Mouse (Mus musculus): ENCODE data around the gene Ager. TPM values are rescaled to one million over a fixed set of nuclear protein-coding genes. Genes with fewer than 3 reads are reported as not detected.

Gene Ager
- polyA plus RNA-seq, 1 experiment: 2.5 TPM

DNA sequence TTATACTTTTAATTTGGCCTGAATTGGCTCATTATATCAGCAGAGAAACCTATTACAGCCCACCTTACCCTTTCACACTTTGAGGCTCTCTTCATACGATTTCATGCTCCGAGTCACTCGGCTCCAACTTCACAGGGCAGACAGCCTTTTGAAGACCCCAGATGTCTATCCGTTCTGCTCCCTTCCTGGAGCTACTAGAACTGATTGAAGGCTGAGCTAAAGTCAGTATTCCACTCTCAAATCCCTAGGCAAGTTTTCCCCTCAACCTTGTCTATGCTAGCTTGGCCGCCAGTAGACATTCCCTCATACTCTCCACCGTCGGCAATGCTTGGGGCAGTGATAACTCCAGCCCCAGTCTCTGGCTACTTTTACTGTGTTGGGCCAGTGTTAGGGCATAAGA, 8.5 kb upstream of the Ager start:
- no peaks in the 10 kb centered on the region for H3K27me3 ChIP-seq (ENCODE audit: control insufficient read depth, insufficient read depth, low read length, poor library complexity, severe bottlenecking)
- H3K9ac ChIP-seq (ENCODE audit: low read depth, poor library complexity, severe bottlenecking): peak overlapping the region; percentile 43
- no peak overlapping the region for H3K4me3 ChIP-seq (ENCODE audit: low read depth, low read length)
- peaks cover 11% of the 10 kb centered on the region for H3K4me1 ChIP-seq (ENCODE audit: control insufficient read depth, insufficient read depth, low read length)
- no peaks in the 10 kb centered on the region for H3K36me3 ChIP-seq (ENCODE audit: control insufficient read depth, insufficient read depth, low read length, poor library complexity, severe bottlenecking)
- H3K27ac ChIP-seq (ENCODE audit: insufficient read depth, low read length): no peak overlapping the region
- TF ChIP-seq POLR2A (IDR thresholded peaks at IDR 0.05; ENCODE audit: insufficient read depth, low read length): no peak
- H3K9me3 ChIP-seq (replicated peaks; ENCODE audit: control insufficient read depth, insufficient read depth, low read length, poor library complexity, severe bottlenecking): no peaks in the 10 kb centered on the region

DNA sequence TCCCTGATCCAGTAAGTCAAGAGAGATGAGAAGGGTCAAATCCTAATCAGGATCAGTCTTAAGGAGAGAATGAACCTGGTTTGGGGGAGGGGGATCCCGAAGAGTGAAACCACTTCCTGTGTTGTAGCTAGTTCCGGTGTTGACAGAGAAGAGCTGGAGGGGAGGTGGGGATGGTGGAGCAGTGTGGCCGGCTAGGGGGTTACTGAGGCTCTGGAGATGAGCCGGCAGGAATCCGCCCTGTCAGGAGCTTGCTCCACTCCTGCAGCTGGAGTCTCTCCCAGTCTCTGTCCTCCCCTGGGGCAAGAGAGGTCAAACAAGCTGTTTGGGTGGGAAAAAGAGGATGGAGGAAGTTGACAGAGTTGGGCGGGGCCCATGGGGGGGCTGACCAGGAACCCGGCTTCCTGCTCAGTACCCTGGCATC, 8.0 kb upstream of the Ager start, which contains the start of gene Gpsm3:
Gpsm3 (plus strand) TSS at position 126 of the 421 bp plus-strand sequence.
- Histone ChIP-seq H3K9me3 (replicated peaks; ENCODE audit: control insufficient read depth, insufficient read depth, low read length, poor library complexity, severe bottlenecking) (no peaks in the 10 kb centered on the region), H3K9ac (ENCODE audit: low read depth, poor library complexity, severe bottlenecking) (peak within 1 kb of the TSS; percentile 43), H3K4me1 (ENCODE audit: control insufficient read depth, insufficient read depth, low read length) (peaks cover 11% of the 10 kb centered on the region), H3K27me3 (ENCODE audit: control insufficient read depth, insufficient read depth, low read length, poor library complexity, severe bottlenecking) (no peaks in the 10 kb centered on the region), H3K27ac (ENCODE audit: insufficient read depth, low read length) (peak within 1 kb of the TSS; percentile 33; the same call in 1 of the 2 replicates), H3K36me3 (ENCODE audit: control insufficient read depth, insufficient read depth, low read length, poor library complexity, severe bottlenecking) (0 out of 2 replicates have a peak, but pooled peaks cover 4% of the 10 kb centered on the region), H3K4me3 (ENCODE audit: low read depth, low read length) (peak within 1 kb of the TSS; percentile 37; the same call in 1 of the 2 replicates)
- no peak for TF ChIP-seq POLR2A (IDR thresholded peaks at IDR 0.05; ENCODE audit: insufficient read depth, low read length)
- TF ChIP-seq CTCF (IDR thresholded peaks at IDR 0.05; ENCODE audit: low read depth, low read length): no peak
- 0 out of 2 replicates have a peak, but pooled peaks have one; percentile 13 for TF ChIP-seq EP300 (IDR thresholded peaks at IDR 0.05; ENCODE audit: insufficient read depth, low read depth, low read length)

DNA sequence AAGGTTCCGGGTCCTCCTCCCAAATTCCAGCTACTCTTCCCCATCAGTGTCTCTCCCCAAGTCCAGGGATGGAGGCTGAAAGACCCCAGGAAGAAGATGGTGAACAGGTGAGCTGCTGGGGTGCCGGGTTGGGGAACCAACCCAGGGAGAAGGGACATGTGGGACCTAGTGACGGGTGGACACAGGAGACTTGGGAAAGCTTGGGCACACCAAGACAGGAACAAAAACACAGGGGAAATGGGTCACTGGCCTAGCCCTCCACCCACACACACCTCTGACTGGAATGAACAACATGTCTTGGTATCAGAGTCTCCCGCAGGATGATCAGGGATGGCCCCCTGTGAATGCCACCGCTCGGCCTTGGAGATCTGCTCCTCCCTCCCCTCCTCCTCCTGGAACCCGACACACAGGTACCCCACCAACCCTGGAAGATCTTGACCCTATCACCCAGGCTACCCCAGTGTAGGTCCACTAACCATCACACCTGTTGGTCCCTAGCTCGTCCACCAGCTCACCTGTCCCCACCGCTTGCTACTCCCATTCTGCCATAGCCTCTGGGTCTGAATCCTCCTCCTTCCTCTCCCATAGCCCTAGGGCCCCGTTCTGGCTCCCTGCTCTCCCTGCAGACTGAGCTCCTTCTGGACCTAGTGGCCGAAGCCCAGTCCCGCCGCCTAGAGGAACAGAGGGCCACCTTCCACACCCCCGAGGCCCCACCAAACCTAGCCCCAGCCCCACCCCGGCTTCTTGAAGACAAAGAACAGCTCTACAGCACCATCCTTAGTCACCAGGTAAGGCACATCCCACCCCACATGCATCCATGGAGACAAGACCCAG, 7.3 kb upstream of the Ager start:
- Histone ChIP-seq H3K27me3 (ENCODE audit: control insufficient read depth, insufficient read depth, low read length, poor library complexity, severe bottlenecking) (no peaks in the 10 kb centered on the region), H3K9ac (ENCODE audit: low read depth, poor library complexity, severe bottlenecking) (peak overlapping the region; percentile 98), H3K27ac (ENCODE audit: insufficient read depth, low read length) (peak overlapping the region; percentile 75), H3K4me1 (ENCODE audit: control insufficient read depth, insufficient read depth, low read length) (peaks cover 11% of the 10 kb centered on the region), H3K36me3 (ENCODE audit: control insufficient read depth, insufficient read depth, low read length, poor library complexity, severe bottlenecking) (0 out of 2 replicates have a peak, but pooled peaks cover 6% of the 10 kb centered on the region), H3K4me3 (ENCODE audit: low read depth, low read length) (peak overlapping the region; percentile 73; the same call in 1 of the 2 replicates), H3K9me3 (replicated peaks; ENCODE audit: control insufficient read depth, insufficient read depth, low read length, poor library complexity, severe bottlenecking) (no peaks in the 10 kb centered on the region)
- no peak for TF ChIP-seq EP300 (IDR thresholded peaks at IDR 0.05; ENCODE audit: insufficient read depth, low read depth, low read length)
- no peak for TF ChIP-seq POLR2A (IDR thresholded peaks at IDR 0.05; ENCODE audit: insufficient read depth, low read length)
- no peak for TF ChIP-seq CTCF (IDR thresholded peaks at IDR 0.05; ENCODE audit: low read depth, low read length)

DNA sequence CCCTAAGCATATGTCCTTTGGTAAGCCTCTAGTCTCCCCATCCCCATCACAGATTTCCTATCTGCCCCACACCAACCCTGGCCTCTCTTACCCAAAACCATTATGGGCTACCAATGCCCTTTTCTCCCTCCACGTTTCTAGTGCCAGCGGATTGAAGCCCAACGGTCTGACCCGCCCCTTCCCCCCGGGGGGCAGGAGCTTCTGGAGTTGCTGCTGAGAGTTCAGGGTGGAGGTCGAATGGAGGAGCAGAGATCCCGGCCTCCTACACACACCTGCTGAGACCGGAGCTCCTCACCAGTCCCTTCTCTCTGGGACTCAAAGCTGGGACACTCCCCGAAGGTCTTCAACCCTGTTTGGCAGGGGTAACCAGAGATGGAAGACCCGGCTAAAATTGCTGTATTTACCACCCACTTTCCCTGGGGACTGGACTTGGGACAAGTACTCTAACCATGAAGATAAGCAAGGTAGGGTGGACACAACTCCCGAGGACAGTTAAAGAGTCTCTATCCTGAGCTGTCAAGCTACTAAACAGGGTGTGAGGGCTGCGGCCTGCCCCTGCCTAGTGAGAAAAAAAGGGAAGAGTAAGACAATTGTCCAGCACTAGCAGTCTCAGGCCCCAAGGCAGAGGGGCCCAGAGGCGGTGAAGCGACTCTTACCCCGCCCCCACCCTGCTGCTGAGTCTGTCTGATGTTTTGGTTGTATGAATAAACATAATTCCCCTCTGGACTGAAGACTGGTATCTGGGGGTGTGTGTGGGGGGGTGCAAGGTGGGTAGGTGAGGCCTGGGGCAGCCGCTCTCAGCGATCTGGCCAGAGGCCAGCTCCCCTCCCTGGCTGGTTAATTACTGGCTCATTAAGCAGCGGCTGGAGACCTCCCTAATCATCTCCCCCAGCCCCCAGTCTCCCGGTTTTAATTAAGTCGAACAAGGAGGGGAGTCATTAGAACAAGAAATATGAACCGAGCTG, 6.4 kb upstream of the Ager start, which contains the start of gene Pbx2:
Pbx2 (plus strand) TSS at position 238 of the 965 bp plus-strand sequence.
- Histone ChIP-seq H3K27ac (ENCODE audit: insufficient read depth, low read length) (peak within 1 kb of the TSS; percentile 75), H3K27me3 (ENCODE audit: control insufficient read depth, insufficient read depth, low read length, poor library complexity, severe bottlenecking) (no peaks in the 10 kb centered on the region), H3K9me3 (replicated peaks; ENCODE audit: control insufficient read depth, insufficient read depth, low read length, poor library complexity, severe bottlenecking) (no peaks in the 10 kb centered on the region), H3K4me3 (ENCODE audit: low read depth, low read length) (peak within 1 kb of the TSS; percentile 73), H3K4me1 (ENCODE audit: control insufficient read depth, insufficient read depth, low read length) (peaks cover 11% of the 10 kb centered on the region), H3K9ac (ENCODE audit: low read depth, poor library complexity, severe bottlenecking) (peak within 1 kb of the TSS; percentile 98), H3K36me3 (ENCODE audit: control insufficient read depth, insufficient read depth, low read length, poor library complexity, severe bottlenecking) (0 out of 2 replicates have a peak, but pooled peaks cover 6% of the 10 kb centered on the region)
- TF ChIP-seq EP300 (IDR thresholded peaks at IDR 0.05; ENCODE audit: insufficient read depth, low read depth, low read length) (no peak), POLR2A (IDR thresholded peaks at IDR 0.05; ENCODE audit: insufficient read depth, low read length) (no peak), CTCF (IDR thresholded peaks at IDR 0.05; ENCODE audit: low read depth, low read length) (no peak)

DNA sequence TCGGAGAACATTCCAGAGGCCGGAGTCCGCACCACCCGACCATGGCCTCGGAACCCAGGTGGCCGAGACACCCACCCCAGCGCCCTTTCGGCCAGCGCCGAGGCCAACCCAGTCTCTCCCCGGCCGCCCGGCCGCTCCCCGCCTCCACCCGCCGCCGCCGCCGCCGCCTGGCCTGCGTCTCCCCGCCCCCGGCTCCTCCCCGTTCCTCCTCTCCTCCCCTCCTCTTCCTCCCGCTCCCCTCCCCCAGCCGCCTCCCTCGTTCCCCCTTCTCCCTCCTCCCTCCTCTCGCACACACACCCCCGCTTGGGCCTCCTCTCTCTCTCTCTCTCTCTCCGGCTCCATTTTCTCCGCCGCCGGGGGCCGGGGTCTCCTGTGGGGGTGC, 5.7 kb upstream of the Ager start:
- Histone ChIP-seq H3K4me1 (ENCODE audit: control insufficient read depth, insufficient read depth, low read length) (peaks cover 11% of the 10 kb centered on the region), H3K9me3 (replicated peaks; ENCODE audit: control insufficient read depth, insufficient read depth, low read length, poor library complexity, severe bottlenecking) (no peaks in the 10 kb centered on the region), H3K27ac (ENCODE audit: insufficient read depth, low read length) (peak overlapping the region; percentile 75; the same call in 1 of the 2 replicates)

More for the DNA sequence above, 5.7 kb upstream of the Ager start:
- Histone ChIP-seq H3K4me3 (ENCODE audit: low read depth, low read length) (peak overlapping the region; percentile 73), H3K27me3 (ENCODE audit: control insufficient read depth, insufficient read depth, low read length, poor library complexity, severe bottlenecking) (no peaks in the 10 kb centered on the region), H3K9ac (ENCODE audit: low read depth, poor library complexity, severe bottlenecking) (peak overlapping the region; percentile 98), H3K36me3 (ENCODE audit: control insufficient read depth, insufficient read depth, low read length, poor library complexity, severe bottlenecking) (0 out of 2 replicates have a peak, but pooled peaks cover 6% of the 10 kb centered on the region)
- TF ChIP-seq CTCF (IDR thresholded peaks at IDR 0.05; ENCODE audit: low read depth, low read length) (no peak), POLR2A (IDR thresholded peaks at IDR 0.05; ENCODE audit: insufficient read depth, low read length) (peak; percentile 52), EP300 (IDR thresholded peaks at IDR 0.05; ENCODE audit: insufficient read depth, low read depth, low read length) (no peak)
